Mouse (Mus musculus) limb, embryonic 11.5 days (tissue): ENCODE results near the gene Nle1. TPM values are rescaled to one million over a fixed set of nuclear protein-coding genes. Genes with fewer than 3 reads are reported as not detected.

Source experiments
- ATAC-seq: fragments of 200-750 bp; cut with Nextera tagmentation; 2 replicates; pipeline ENCODE4 v1.8.0; 2017; ENCODE audit warnings: low read depth; ENCODE audit not compliant: insufficient number of reproducible peaks, low FRiP score, low TSS enrichment
- DNase-seq: peaks from one replicate; pipeline ENCODE4 v3.0.0-alpha.2; 2015; ENCODE audit warnings: low spot score
- H3K27ac ChIP-seq: fragments of 300-500 bp; sonication (generic); replicated peaks from 2 replicates; pipeline ENCODE4 v1.5.1; 2014; ENCODE audit warnings: low read depth, mild to moderate bottlenecking, low read length
- H3K27me3 ChIP-seq: fragments of 300-500 bp; sonication (generic); 2 replicates; pipeline ENCODE4 v1.6.1; 2014; ENCODE audit warnings: mild to moderate bottlenecking, low read length, mixed read lengths; ENCODE audit not compliant: control insufficient read depth, insufficient read depth
- H3K36me3 ChIP-seq: fragments of 300-500 bp; sonication (generic); 2 replicates; pipeline ENCODE4 v1.6.1; 2014; ENCODE audit warnings: mild to moderate bottlenecking, low read length, moderate library complexity, mixed read lengths; ENCODE audit not compliant: control insufficient read depth, insufficient read depth
- H3K4me1 ChIP-seq: fragments of 300-500 bp; sonication (generic); 2 replicates; pipeline ENCODE4 v1.6.1; 2014; ENCODE audit warnings: low read length, mixed read lengths; ENCODE audit not compliant: control insufficient read depth, insufficient read depth
- H3K4me2 ChIP-seq: fragments of 300-500 bp; sonication (generic); 2 replicates; pipeline ENCODE4 v1.6.1; 2014; ENCODE audit warnings: low read depth, mild to moderate bottlenecking, moderate library complexity; ENCODE audit not compliant: severe bottlenecking
- H3K4me3 ChIP-seq: fragments of 300-500 bp; sonication (generic); 2 replicates; pipeline ENCODE4 v1.5.1; 2014; ENCODE audit warnings: low read depth, low read length
- H3K9ac ChIP-seq: fragments of 300-500 bp; sonication (generic); 2 replicates; pipeline ENCODE4 v1.6.1; 2014; ENCODE audit warnings: mild to moderate bottlenecking, low read length
- H3K9me3 ChIP-seq: fragments of 300-500 bp; sonication (generic); 2 replicates; pipeline ENCODE4 v1.6.1; 2016; ENCODE audit warnings: low read length; ENCODE audit not compliant: control insufficient read depth
- WGBS: fragments of 180-500 bp; shearing (Covaris S2); extraction: QIAGEN DNeasy Blood & Tissue Kit; methylation state at CpG from one replicate; pipeline ENCODE4 v1.1.7; 2014; 5-methylcytosine and 5-hydroxymethylcytosine counted together
- polyA plus RNA-seq: library from polyadenylated mRNA; unstranded; fragments of >200 nt; fragmentation: Nextera tagmentation; extraction: Ambion mirVana; gene quantifications from 2 replicates; pipeline ENCODE4 v1.2.1, GENCODE M21; 2014

Nle1 gene
- polyA plus RNA-seq, 1 experiment from 2014 or later = 31.2 TPM

GRCm38 (mm10) chr11:82869506-82870172 lies 38.6 kb downstream of the Nle1 start:
- Histone ChIP-seq H3K4me1 (0 out of 2 replicates have a peak, but pooled peaks cover 2% of the 10 kb centered on the region), H3K9me3 (no peaks in the 10 kb centered on the region), H3K4me2 (peak overlapping the region; percentile 72), H3K36me3 (no peaks in the 10 kb centered on the region), H3K27ac (no peak overlapping the region), H3K4me3 (no peak overlapping the region), H3K27me3 (no peaks in the 10 kb centered on the region), H3K9ac (no peak overlapping the region)
- ATAC-seq (no peak), DNase-seq (no peak)
- 77% methylated on average over 9 of the region's 9 CpGs for WGBS

DNA sequence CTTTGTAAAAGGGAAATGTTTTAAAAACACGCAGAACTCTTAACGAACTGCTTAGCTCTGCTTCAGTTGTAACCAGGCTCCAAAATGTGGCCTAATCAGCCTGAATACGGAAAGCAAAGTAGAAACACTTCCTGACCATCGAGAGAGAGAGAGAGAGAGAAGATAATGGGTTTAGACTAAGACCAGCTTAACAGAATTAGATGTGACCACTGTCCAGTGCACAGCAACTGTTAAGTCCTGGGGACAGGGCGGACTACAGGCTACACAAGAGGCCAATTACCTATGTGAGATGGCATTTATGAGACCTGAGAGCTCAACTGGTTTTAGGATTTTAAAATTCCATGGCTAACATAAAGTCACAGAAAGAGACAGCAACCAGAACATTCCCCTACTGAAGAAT lies 40.3 kb downstream of the Nle1 start:
- no peak overlapping the region for H3K4me2 ChIP-seq
- 74% methylated on average over 5 of the region's 5 CpGs for WGBS
- DNase-seq (no peak), ATAC-seq (no peak)
- no peak overlapping the region for H3K9ac ChIP-seq
- H3K4me3 ChIP-seq = no peak overlapping the region
- no peaks in the 10 kb centered on the region for H3K27me3 ChIP-seq
- H3K9me3 ChIP-seq = no peaks in the 10 kb centered on the region
- H3K4me1 ChIP-seq = 0 out of 2 replicates have a peak, but pooled peaks cover 2% of the 10 kb centered on the region
- no peak overlapping the region for H3K27ac ChIP-seq
- no peaks in the 10 kb centered on the region for H3K36me3 ChIP-seq

DNA sequence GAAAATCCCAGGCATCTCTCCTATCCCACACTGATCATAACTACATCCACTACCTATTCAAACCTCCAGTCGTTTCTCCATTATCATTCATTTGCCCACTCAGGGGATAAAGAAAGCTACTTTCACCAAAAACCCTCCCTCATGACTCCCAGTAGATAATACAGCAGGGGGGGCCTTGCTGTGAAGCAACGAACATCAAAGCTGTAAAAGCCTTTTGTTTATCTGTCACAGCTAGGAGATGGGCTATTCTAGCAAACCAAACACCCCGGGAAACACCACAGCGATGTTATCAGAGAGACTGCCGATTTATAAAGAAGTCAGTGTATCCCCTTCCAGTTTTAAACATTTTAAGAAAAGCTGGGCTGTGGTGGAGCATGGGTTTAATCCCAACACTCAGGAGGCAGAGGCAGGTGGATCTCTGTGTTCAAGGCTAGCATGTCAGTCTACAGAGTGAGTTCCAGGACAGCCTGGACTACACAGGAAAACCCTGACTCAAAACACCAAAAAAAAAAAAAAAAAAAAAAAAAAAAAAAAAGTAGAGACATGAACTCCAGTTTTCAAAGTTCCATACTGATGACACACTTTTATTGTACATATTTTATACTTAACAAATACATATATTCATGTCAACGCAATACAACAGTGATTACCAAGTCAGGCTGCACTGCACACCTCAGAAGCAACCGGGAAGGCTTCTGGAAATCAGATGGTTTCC lies 41.2 kb downstream of the Nle1 start:
- WGBS = 36% methylated on average over 7 of the region's 7 CpGs
- Histone ChIP-seq H3K36me3 (no peaks in the 10 kb centered on the region), H3K27ac (no peak overlapping the region), H3K4me1 (0 out of 2 replicates have a peak, but pooled peaks cover 2% of the 10 kb centered on the region), H3K9ac (no peak overlapping the region), H3K4me2 (no peak overlapping the region), H3K27me3 (no peaks in the 10 kb centered on the region), H3K9me3 (no peaks in the 10 kb centered on the region), H3K4me3 (no peak overlapping the region)
- ATAC-seq = no peak
- DNase-seq = no peak

DNA sequence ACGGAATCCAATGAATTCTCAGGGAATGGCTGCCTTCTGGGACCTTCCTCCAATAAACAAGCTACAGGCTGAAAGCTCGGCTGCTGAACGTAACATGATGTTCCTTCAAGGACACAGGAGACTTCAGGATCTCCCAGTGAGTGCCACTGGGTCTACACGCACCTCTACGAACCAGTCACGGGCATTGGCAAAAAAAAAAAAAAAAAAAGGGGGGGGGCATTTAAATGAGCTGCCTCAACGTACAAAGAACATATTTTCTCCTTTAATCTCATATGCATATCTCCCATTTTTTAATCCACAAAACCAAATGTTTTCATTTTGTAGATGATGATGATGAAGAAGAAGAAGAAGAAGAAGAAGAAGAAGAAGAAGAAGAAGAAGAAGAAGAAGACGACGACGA lies 42.3 kb downstream of the Nle1 start:
- H3K4me2 ChIP-seq = no peak overlapping the region
- no peak overlapping the region for H3K4me3 ChIP-seq
- no peak overlapping the region for H3K9ac ChIP-seq
- WGBS = 87% methylated on average over 10 of the region's 10 CpGs
- no peaks in the 10 kb centered on the region for H3K36me3 ChIP-seq
- 0 out of 2 replicates have a peak, but pooled peaks cover 2% of the 10 kb centered on the region for H3K4me1 ChIP-seq
- H3K27ac ChIP-seq = no peak overlapping the region
- no peaks in the 10 kb centered on the region for H3K9me3 ChIP-seq
- no peaks in the 10 kb centered on the region for H3K27me3 ChIP-seq
- DNase-seq (no peak), ATAC-seq (no peak)

DNA sequence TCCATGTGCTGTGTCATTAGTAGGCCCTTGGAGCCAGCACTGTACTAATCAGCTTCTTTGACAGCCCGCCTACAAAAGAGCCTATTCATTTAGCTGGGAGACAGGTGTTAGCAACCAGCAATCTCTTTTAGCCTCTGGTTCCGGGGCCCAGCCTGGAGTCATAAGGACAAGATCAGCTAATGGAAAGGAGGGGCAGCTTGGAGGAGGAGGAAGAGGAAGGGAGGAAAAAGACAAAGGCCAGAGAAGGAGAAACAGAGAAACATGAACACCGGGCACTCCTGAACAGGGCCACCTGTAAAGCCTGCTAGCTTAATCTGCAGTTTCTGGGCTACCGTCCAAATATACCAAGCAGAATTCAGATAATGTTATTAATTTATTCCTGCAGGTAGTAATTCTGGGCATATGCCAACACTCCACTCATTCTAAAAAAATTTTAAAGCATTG lies 44.7 kb downstream of the Nle1 start:
- 70% methylated on average over 4 of the region's 4 CpGs for WGBS
- H3K36me3 ChIP-seq = no peaks in the 10 kb centered on the region
- 0 out of 2 replicates have a peak, but pooled peaks cover 2% of the 10 kb centered on the region for H3K4me1 ChIP-seq
- no peaks in the 10 kb centered on the region for H3K27me3 ChIP-seq
- ATAC-seq (no peak), DNase-seq (no peak)
- no peak overlapping the region for H3K27ac ChIP-seq
- H3K9me3 ChIP-seq = no peaks in the 10 kb centered on the region
- H3K9ac ChIP-seq = no peak overlapping the region
- H3K4me3 ChIP-seq = no peak overlapping the region
- no peak overlapping the region for H3K4me2 ChIP-seq

DNA sequence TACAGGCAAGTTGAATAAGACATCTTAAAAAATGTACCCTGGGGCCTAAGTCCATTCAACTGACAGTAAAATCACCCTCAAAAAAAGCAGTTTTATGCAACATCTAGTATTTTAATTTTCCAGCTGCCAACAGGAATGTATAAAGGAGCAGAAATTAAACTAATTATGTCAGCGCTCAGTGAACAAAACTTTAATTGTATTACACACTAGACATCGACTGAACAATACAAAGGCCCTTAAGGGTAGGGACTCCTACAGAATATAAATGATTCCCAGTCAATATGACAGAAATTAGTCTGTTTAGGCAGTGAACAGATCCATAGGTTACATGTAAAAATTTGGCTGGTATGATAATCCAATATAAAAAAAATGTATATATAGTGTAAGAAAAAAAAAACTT lies 45.2 kb downstream of the Nle1 start:
- no peaks in the 10 kb centered on the region for H3K36me3 ChIP-seq
- H3K4me1 ChIP-seq = 0 out of 2 replicates have a peak, but pooled peaks cover 2% of the 10 kb centered on the region
- H3K9ac ChIP-seq = no peak overlapping the region
- WGBS = 86% methylated on average over 2 of the region's 2 CpGs
- no peak for DNase-seq
- H3K4me2 ChIP-seq = no peak overlapping the region
- no peak for ATAC-seq
- no peaks in the 10 kb centered on the region for H3K9me3 ChIP-seq
- no peak overlapping the region for H3K27ac ChIP-seq
- H3K27me3 ChIP-seq = no peaks in the 10 kb centered on the region
- no peak overlapping the region for H3K4me3 ChIP-seq

DNA sequence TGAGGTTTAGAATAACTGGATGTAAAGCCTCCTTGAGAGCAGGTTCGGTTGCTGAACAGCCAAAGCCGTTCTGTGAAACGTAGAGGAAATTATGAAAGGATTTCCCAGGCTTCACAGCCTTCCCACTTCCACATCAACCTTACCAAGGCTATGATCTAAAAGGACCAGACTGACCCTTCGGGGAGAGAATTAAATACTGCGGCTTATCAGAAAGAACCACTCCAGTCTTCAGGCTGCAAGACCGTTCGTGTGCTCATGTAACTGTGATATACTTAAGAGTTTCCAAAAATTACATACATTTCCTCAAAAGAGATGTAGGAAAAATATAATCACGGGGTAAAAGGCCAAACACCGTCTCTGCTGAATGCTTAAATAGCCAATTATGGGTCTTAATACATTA lies 45.6 kb downstream of the Nle1 start:
- 89% methylated on average over 9 of the region's 9 CpGs for WGBS
- no peak overlapping the region for H3K4me3 ChIP-seq
- no peaks in the 10 kb centered on the region for H3K36me3 ChIP-seq
- H3K4me2 ChIP-seq = no peak overlapping the region
- ATAC-seq (no peak), DNase-seq (no peak)
- H3K9ac ChIP-seq = no peak overlapping the region
- no peaks in the 10 kb centered on the region for H3K27me3 ChIP-seq
- no peaks in the 10 kb centered on the region for H3K4me1 ChIP-seq
- no peaks in the 10 kb centered on the region for H3K9me3 ChIP-seq
- H3K27ac ChIP-seq = no peak overlapping the region

GRCm38 (mm10) chr11:82861558-82861957 lies 46.7 kb downstream of the Nle1 start:
- Histone ChIP-seq H3K36me3 (no peaks in the 10 kb centered on the region), H3K4me1 (no peaks in the 10 kb centered on the region), H3K27ac (no peak overlapping the region), H3K4me3 (no peak overlapping the region), H3K27me3 (no peaks in the 10 kb centered on the region), H3K9me3 (no peaks in the 10 kb centered on the region), H3K4me2 (no peak overlapping the region), H3K9ac (no peak overlapping the region)
- ATAC-seq (no peak), DNase-seq (no peak)
- WGBS = 79% methylated on average over 8 of the region's 8 CpGs
